Mouse (Mus musculus) megakaryocyte, adult 5-6 weeks (primary cell): ENCODE measurements around the gene Rreb1. TPM values are rescaled to one million over a fixed set of nuclear protein-coding genes. Genes with fewer than 3 reads are reported as not detected.

Experiments
- ATAC-seq: 2 replicates; pipeline ENCODE4 v1.8.0; 2016; ENCODE audit warnings: mild to moderate bottlenecking, inconsistent platforms; ENCODE audit not compliant: poor library complexity, severe bottlenecking
- total RNA-seq, 2 experiments: library from RNA; stranded (forward) in 1 of 2; stranded (reverse) in 1 of 2; fragments of 153-499, 151-499 nt in 1 of 2; fragments of 221-1000, 200-1000 nt in 1 of 2; gene quantifications; 2 replicates each; pipeline versions ENCODE4 v1.2.3 to v1.2.4; 2015 to 2017

The Rreb1 gene
- total RNA-seq, 2 experiments from 2014 or later: 10.0 to 27.0 TPM

GRCm38 (mm10) chr13:37778594-37779231, 513 bp downstream of the Rreb1 start:
- ATAC-seq: peak; percentile 31

GRCm38 (mm10) chr13:37779251-37779667, 1.1 kb downstream of the Rreb1 start:
- ATAC-seq: peak; percentile 69

- no peak for ATAC-seq
These were observed 3.4 kb downstream of the Rreb1 start for GRCm38 (mm10) chr13:37781557-37781956.

- no peak for ATAC-seq
These were observed 3.9 kb downstream of the Rreb1 start for GRCm38 (mm10) chr13:37782144-37782543.

GRCm38 (mm10) chr13:37783676-37784075, 5.5 kb downstream of the Rreb1 start:
- no peak for ATAC-seq

- peak; percentile 78 for ATAC-seq
These were observed 6.0 kb downstream of the Rreb1 start for GRCm38 (mm10) chr13:37784226-37784625.

GRCm38 (mm10) chr13:37792739-37793336, 14.6 kb downstream of the Rreb1 start:
- no peak for ATAC-seq

GRCm38 (mm10) chr13:37798811-37799210, 20.6 kb downstream of the Rreb1 start:
- ATAC-seq: no peak

- no peak for ATAC-seq
These were observed 21.2 kb downstream of the Rreb1 start for GRCm38 (mm10) chr13:37799413-37799812.

GRCm38 (mm10) chr13:37801101-37802075, 23.2 kb downstream of the Rreb1 start:
- peak; percentile 76 for ATAC-seq

- ATAC-seq: no peak
These were observed 24.2 kb downstream of the Rreb1 start for GRCm38 (mm10) chr13:37802246-37803003.

- ATAC-seq: peak; percentile 39; the same call in 1 of the 2 replicates
These were observed 25.0 kb downstream of the Rreb1 start for GRCm38 (mm10) chr13:37803244-37803643.

GRCm38 (mm10) chr13:37804023-37804422, 25.8 kb downstream of the Rreb1 start:
- ATAC-seq: no peak

- no peak for ATAC-seq
These were observed 36.8 kb downstream of the Rreb1 start for GRCm38 (mm10) chr13:37815001-37815400.

GRCm38 (mm10) chr13:37816736-37817135, 38.5 kb downstream of the Rreb1 start:
- no peak for ATAC-seq

- ATAC-seq: no peak
These were observed 43.2 kb downstream of the Rreb1 start for GRCm38 (mm10) chr13:37821413-37821812.

- no peak for ATAC-seq
These were observed 46.2 kb downstream of the Rreb1 start for GRCm38 (mm10) chr13:37824331-37824920.

GRCm38 (mm10) chr13:37824956-37825645, 46.9 kb downstream of the Rreb1 start:
- no peak for ATAC-seq

- peak; percentile 52 for ATAC-seq
These were observed 47.6 kb downstream of the Rreb1 start for GRCm38 (mm10) chr13:37825646-37826280.
